Mouse (Mus musculus) liver, embryonic 12.5 days (tissue): ENCODE results near the gene Neurog3. TPM values are rescaled to one million over a fixed set of nuclear protein-coding genes. Genes with fewer than 3 reads are reported as not detected.
A peak's percentile ranks its signal among the peaks of the same experiment; 100 is the strongest.

Experiments used
- ATAC-seq: fragments of 200-750 bp; cut with Nextera tagmentation; 2 replicates; pipeline ENCODE4 v1.8.0; 2017; ENCODE audit warnings: moderate number of reproducible peaks, mild to moderate bottlenecking, moderate library complexity
- H3K27ac ChIP-seq: fragments of 300-500 bp; sonication (generic); 2 replicates; pipeline ENCODE4 v1.5.1; 2016; ENCODE audit warnings: mild to moderate bottlenecking
- H3K27me3 ChIP-seq: fragments of 300-500 bp; sonication (generic); replicated peaks from 2 replicates; pipeline ENCODE4 v1.6.1; 2016; ENCODE audit warnings: mild to moderate bottlenecking, moderate library complexity
- H3K36me3 ChIP-seq: fragments of 300-500 bp; sonication (generic); 2 replicates; pipeline ENCODE4 v1.6.1; 2016; ENCODE audit warnings: mild to moderate bottlenecking, moderate library complexity
- H3K4me1 ChIP-seq: fragments of 300-500 bp; sonication (generic); 2 replicates; pipeline ENCODE4 v1.6.1; 2016
- H3K4me2 ChIP-seq: fragments of 300-500 bp; sonication (generic); 2 replicates; pipeline ENCODE4 v1.6.1; 2016; ENCODE audit warnings: mild to moderate bottlenecking, moderate library complexity
- H3K4me3 ChIP-seq: fragments of 300-500 bp; sonication (generic); 2 replicates; pipeline ENCODE4 v1.5.1; 2016; ENCODE audit warnings: mild to moderate bottlenecking, moderate library complexity
- H3K9ac ChIP-seq: fragments of 300-500 bp; sonication (generic); 2 replicates; pipeline ENCODE4 v1.6.1; 2016; ENCODE audit warnings: mild to moderate bottlenecking, moderate library complexity
- H3K9me3 ChIP-seq: fragments of 300-500 bp; sonication (generic); replicated peaks from 2 replicates; pipeline ENCODE4 v1.6.1; 2016; ENCODE audit warnings: mild to moderate bottlenecking, moderate library complexity
- WGBS: fragments of 180-500 bp; shearing (Covaris S2); methylation state at CpG from one replicate; pipeline ENCODE4 v1.1.7; 2016; ENCODE audit not compliant: insufficient replicate concordance; 5-methylcytosine and 5-hydroxymethylcytosine counted together
- polyA plus RNA-seq: library from polyadenylated mRNA; unstranded; fragments of >200 nt; fragmentation: Nextera tagmentation; extraction: Ambion mirVana; gene quantifications from 2 replicates; pipeline ENCODE4 v1.2.1, GENCODE M21; 2016

Gene Neurog3
- polyA plus RNA-seq, 1 experiment from 2014 or later, result not detected

DNA sequence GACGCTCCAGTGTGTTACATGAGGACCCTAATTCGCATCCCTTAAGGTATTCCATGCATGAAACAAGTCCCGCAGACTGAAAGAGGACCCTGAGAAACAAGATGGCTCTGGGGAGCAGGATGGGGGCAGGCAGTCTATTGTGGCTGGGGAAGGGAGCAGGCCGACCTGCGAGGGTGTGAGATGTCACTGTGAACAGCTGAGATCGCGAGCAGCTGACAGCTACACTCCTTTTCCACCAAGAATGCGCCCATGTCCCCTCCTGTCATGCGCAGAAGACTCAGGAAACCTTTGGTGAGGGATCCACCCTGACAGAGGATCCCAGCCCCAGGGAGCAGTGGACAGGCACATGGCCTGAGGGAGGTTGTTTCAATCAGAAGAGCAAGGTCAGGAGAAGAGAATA is 25.8 kb upstream of the Neurog3 start:
- H3K4me1 ChIP-seq, result peaks cover 6% of the 10 kb centered on the region; the same call in 1 of the 2 replicates
- no peaks in the 10 kb centered on the region for H3K9me3 ChIP-seq
- WGBS, result 64% methylated on average over 9 of the region's 9 CpGs
- no peak overlapping the region for H3K27ac ChIP-seq
- H3K4me2 ChIP-seq, result no peak overlapping the region
- H3K9ac ChIP-seq, result no peak overlapping the region
- H3K36me3 ChIP-seq, result no peaks in the 10 kb centered on the region
- no peak overlapping the region for H3K4me3 ChIP-seq
- no peak for ATAC-seq
- peaks cover 57% of the 10 kb centered on the region for H3K27me3 ChIP-seq

DNA sequence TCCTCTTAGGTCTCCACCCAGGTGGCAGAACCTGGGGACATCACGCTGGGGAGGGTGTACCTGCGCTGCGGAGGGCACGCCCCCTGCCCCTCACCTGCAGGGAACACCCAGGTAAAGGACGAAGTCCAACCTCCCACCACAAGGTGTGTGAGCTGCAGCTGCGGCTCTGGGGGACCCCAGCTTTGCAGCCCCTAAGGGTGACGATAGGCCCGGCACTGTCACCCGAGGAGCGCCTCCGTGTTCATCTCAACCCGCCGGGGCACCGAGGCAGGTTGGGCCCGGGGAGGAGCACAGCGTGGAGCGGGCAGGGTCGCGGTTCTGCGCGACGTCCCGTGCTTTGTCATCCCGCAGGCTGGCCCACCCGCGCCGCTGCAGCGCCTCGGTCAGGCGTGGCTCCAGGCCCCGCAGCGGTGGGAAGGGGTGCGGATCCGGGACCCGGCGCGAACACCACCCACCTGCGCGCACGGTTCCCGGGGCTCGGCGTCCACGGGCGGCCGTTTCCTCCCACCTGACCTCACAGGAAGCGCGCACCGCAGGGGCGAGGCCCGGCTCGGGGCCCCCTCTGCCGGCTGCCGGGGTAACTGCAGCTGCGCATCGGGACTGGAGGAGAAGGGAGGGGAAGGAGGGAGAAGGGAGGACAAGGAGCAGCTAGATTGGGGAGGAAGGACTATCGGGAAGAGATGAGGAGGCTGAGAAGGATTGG is 22.2 kb upstream of the Neurog3 start:
- H3K9ac ChIP-seq, result peak overlapping the region; percentile 58
- no peak for ATAC-seq

DNA sequence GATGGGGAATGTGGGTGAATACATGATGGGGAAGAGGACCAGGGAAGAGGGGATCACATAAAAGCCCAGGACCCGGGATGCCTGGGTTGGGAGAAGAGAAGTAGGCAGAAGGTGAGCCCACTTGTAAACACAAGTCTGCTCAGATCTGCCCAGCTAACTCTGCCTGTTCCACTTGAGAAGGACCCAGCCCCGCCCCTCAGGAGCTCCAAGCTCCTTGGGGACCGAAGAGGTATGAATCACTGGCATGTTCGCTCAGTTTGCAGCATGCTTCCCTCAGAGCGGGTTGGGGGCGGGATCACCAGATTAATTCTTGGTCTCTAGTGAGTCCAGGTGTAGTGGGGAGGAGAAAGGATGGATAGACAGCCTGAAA is 21.7 kb upstream of the Neurog3 start:
- Histone ChIP-seq H3K36me3 (no peaks in the 10 kb centered on the region), H3K4me3 (peak overlapping the region; percentile 57), H3K27ac (no peak overlapping the region), H3K4me1 (peaks cover 6% of the 10 kb centered on the region; the same call in 1 of the 2 replicates), H3K27me3 (peaks cover 69% of the 10 kb centered on the region), H3K9ac (no peak overlapping the region), H3K4me2 (peak overlapping the region; percentile 80), H3K9me3 (no peaks in the 10 kb centered on the region)
- WGBS, result 43% methylated on average over 6 of the region's 6 CpGs
- no peak for ATAC-seq

More for the DNA sequence above, 22.2 kb upstream of the Neurog3 start:
- Histone ChIP-seq H3K27ac (no peak overlapping the region), H3K4me3 (peak overlapping the region; percentile 57), H3K9me3 (no peaks in the 10 kb centered on the region), H3K27me3 (peaks cover 69% of the 10 kb centered on the region), H3K4me1 (peaks cover 6% of the 10 kb centered on the region; the same call in 1 of the 2 replicates), H3K4me2 (peak overlapping the region; percentile 80), H3K36me3 (no peaks in the 10 kb centered on the region)
- 1% methylated on average over 51 of the region's 57 CpGs for WGBS

DNA sequence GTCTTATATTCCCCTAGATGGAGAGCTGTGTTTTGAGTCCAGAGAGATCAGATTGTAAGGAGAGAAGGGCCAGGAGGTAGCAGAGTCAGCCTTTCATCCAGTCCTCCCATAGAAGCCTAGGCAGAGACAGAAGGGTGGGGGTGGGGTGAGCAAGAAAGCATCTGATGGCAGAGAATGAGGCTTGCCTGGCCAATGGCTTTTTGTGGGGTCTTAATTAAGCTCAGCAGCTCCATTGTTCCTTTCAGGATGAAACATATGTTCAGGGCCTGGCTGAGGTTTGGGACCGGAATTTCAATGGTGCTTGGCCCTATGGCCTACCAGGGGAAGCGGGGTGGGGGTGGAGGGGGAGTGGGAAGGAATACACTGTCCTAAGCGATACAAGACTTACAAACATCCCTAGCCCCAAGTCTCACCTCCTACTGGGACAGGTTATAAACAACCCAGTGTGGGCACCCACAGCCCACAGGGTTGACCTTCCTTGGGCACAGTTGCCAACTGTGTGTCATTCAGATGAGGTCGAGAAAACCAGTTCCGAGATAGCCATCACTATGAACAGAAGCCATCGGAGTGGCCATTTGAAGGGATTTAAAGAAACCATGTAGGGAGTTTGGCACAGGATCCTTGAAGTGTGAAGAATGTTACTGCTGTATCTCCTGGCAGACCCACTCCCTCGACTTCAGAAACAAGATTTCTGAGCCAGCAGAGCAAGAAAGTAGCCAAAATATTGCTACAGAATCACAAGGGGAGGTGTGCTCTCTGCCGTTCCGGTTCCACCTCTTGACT is 18.8 kb upstream of the Neurog3 start:
- H3K9me3 ChIP-seq, result no peaks in the 10 kb centered on the region
- H3K27ac ChIP-seq, result no peak overlapping the region
- H3K4me2 ChIP-seq, result no peak overlapping the region
- no peak for ATAC-seq
- H3K4me1 ChIP-seq, result peaks cover 6% of the 10 kb centered on the region; the same call in 1 of the 2 replicates
- H3K4me3 ChIP-seq, result no peak overlapping the region
- no peaks in the 10 kb centered on the region for H3K36me3 ChIP-seq
- peaks cover 41% of the 10 kb centered on the region for H3K27me3 ChIP-seq
- 63% methylated on average over 9 of the region's 9 CpGs for WGBS
- no peak overlapping the region for H3K9ac ChIP-seq

DNA sequence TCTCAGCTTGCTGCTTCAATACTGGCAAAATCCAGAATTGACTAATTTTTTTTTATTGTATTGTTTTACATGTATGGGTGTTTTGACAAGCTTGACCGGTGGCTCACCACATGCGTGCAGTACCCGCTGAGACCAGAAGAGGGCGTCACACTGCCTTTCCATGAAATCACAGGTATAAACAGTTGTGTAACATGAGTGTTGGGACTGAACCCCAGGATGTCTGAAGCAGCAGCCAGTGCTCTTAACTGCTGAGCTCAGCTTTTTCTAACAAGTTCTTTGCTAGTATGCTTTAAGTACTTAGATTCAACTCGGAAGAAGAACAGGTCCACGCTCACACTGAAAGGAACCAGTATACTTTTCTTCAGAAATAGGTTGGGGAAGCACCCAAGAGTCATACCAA is 5.8 kb upstream of the Neurog3 start:
- Histone ChIP-seq H3K4me2 (no peak overlapping the region), H3K4me3 (no peak overlapping the region), H3K9ac (no peak overlapping the region), H3K9me3 (no peaks in the 10 kb centered on the region), H3K4me1 (no peaks in the 10 kb centered on the region), H3K36me3 (no peaks in the 10 kb centered on the region), H3K27ac (no peak overlapping the region), H3K27me3 (peaks cover 55% of the 10 kb centered on the region)
- no peak for ATAC-seq
- 37% methylated on average over 6 of the region's 6 CpGs for WGBS

DNA sequence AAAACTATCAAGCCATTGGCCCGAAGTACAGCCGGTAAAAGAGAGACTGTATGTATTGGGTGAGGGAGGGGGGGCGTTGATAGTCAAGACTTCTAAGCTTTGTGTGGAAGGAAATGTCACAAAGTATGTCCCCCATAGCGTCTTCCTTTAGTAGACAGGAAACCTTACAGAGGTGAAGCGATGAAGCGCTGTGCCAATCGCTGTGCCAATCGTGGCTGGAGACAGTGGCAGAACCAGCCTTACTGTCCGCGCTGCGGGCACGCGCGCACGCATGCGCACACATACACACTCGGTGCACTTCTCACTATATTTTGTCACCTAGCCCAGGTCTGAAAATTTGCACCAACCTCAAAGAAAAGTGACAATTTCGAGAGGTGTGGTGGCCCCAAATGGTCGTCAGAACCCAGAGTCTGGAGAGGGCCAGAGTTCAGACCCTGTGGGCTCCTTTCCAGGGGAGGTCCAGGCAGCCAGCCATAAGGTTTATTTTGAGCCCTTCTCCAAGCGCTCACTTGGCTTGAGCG is 5.1 kb upstream of the Neurog3 start:
- H3K36me3 ChIP-seq, result no peaks in the 10 kb centered on the region
- no peak for ATAC-seq
- peaks cover 61% of the 10 kb centered on the region for H3K27me3 ChIP-seq
- H3K4me3 ChIP-seq, result no peak overlapping the region
- H3K4me2 ChIP-seq, result no peak overlapping the region
- H3K27ac ChIP-seq, result no peak overlapping the region
- 35% methylated on average over 21 of the region's 21 CpGs for WGBS
- no peaks in the 10 kb centered on the region for H3K9me3 ChIP-seq
- no peak overlapping the region for H3K9ac ChIP-seq
- no peaks in the 10 kb centered on the region for H3K4me1 ChIP-seq

DNA sequence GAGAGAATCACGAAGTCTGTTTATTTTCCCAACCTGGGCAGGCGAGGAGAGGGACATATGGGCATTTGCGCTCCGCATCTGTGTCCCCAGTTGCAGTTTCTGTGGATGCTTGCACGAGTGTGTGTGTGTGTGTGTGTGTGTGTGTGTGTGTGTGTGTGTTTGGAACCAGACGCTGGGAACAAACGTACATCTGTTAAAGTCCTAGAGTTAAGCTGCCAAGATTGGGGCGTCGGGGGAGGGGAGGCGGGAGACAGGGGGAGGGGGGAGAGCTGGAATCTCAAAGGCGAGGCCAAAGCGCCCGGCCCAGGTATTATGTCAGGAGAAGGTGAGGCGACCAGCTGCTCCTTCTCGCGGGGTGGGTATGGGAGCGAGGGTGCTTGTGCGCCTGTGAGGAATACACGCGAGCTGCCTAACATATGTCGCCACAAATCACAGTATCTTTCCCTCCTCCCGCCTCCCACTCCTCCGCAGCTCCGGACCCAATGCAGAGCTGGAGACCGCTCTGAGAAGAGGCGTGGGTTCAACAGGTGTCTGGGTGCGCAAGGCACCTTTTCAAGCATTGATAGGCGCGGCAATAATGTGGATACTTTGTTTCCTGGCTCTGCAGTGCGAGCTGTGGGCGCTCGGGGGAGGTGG is 4.5 kb upstream of the Neurog3 start:
- H3K27me3 ChIP-seq, result peaks cover 68% of the 10 kb centered on the region
- WGBS, result 2% methylated on average over 32 of the region's 32 CpGs

DNA sequence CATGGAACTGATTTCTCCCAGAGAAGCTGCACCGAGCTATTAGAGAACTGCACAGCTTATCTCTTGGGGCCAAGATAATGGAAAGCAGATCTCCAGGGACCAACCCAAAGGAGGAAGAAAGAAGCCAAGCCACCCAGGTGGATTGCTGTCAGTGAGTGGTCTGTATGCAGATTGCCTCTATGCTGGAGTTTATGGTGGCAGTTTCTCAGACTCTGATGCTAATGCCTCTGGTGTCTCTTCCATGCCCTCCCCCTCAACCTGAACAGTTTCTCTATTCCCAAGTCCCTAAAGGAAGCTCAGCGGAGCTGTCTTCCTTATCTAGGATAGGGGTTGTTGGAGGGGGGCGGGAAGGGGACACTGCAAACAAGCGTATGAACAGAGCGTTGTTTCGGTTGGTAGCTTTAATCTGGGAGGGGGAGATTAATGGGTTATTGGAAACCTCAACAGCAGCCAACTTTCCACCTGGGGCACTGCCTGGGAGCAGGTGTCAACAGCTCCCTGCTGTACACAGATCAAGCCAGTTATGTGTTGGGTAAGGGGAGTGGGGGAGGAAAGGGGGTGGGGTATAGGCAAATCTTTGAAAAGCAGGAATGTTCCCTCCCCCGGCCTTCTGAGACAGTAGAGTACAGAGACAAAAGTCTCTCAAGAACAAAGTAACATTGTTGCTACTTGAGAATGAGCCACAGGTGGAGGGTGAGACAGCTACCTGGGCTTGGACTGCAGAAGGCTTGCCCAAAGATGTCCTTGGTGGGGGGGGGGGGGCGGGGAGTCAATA is 3.0 kb downstream of the Neurog3 start:
- Histone ChIP-seq H3K27ac (no peak overlapping the region), H3K4me1 (no peaks in the 10 kb centered on the region), H3K36me3 (no peaks in the 10 kb centered on the region), H3K9me3 (no peaks in the 10 kb centered on the region), H3K9ac (no peak overlapping the region), H3K4me2 (no peak overlapping the region), H3K27me3 (peaks cover 75% of the 10 kb centered on the region), H3K4me3 (no peak overlapping the region)
- whole genome bisulfite sequencing, result 8% methylated on average over 8 of the region's 8 CpGs
- no peak for ATAC-seq

More for the DNA sequence above, 4.5 kb upstream of the Neurog3 start:
- H3K4me1 ChIP-seq, result no peaks in the 10 kb centered on the region
- H3K4me2 ChIP-seq, result no peak overlapping the region
- no peak for ATAC-seq
- no peaks in the 10 kb centered on the region for H3K9me3 ChIP-seq
- H3K4me3 ChIP-seq, result no peak overlapping the region
- no peaks in the 10 kb centered on the region for H3K36me3 ChIP-seq
- no peak overlapping the region for H3K27ac ChIP-seq
- no peak overlapping the region for H3K9ac ChIP-seq

DNA sequence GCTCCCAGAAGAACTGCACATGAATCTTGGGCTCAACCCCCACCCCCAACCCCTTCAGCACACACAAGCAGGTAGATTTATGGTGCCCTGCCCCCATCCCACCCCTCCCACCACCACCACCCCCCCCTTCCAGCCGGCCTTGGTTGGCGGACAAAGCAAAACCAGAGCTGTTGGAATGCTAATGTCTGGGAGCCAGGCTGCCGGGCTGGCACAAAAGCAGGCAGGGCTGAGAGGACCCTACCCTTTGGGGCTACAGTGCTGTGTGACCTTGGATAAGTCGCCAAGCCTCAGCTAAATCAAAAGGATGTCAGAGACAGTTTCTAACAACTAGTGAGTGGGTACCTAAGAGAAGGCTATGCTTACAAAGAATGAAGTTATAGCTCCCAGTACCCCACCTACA is 4.3 kb downstream of the Neurog3 start:
- ATAC-seq, result no peak
- no peak overlapping the region for H3K27ac ChIP-seq
- H3K9me3 ChIP-seq, result no peaks in the 10 kb centered on the region
- H3K4me1 ChIP-seq, result no peaks in the 10 kb centered on the region
- H3K4me3 ChIP-seq, result no peak overlapping the region
- peaks cover 66% of the 10 kb centered on the region for H3K27me3 ChIP-seq
- no peaks in the 10 kb centered on the region for H3K36me3 ChIP-seq
- WGBS, result 16% methylated on average over 4 of the region's 4 CpGs
- no peak overlapping the region for H3K9ac ChIP-seq
- no peak overlapping the region for H3K4me2 ChIP-seq

DNA sequence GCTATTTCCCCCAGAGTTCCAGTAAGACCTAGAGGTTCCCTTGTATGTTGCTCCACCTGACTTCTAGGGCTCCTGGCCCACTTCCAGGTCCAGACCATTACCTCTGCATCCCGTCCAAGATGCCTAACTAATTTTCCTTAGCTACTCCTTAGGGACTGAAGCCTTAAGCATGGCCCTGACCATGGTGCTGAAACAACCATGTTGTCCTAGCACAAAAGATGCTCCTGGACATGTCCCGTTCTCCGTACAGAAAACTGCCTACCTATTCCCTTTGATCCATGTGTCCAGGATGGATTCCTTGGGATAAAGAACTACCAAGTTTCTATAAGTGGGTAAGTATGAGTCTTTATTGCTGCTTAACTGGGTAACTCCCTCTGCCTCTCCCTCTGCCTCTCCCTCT is 5.2 kb downstream of the Neurog3 start:
- Histone ChIP-seq H3K27me3 (peaks cover 57% of the 10 kb centered on the region), H3K4me3 (no peak overlapping the region), H3K36me3 (no peaks in the 10 kb centered on the region), H3K9me3 (no peaks in the 10 kb centered on the region), H3K4me1 (no peaks in the 10 kb centered on the region), H3K27ac (no peak overlapping the region), H3K4me2 (no peak overlapping the region), H3K9ac (no peak overlapping the region)
- WGBS, result 23% methylated on average over 3 of the region's 3 CpGs
- ATAC-seq, result no peak

DNA sequence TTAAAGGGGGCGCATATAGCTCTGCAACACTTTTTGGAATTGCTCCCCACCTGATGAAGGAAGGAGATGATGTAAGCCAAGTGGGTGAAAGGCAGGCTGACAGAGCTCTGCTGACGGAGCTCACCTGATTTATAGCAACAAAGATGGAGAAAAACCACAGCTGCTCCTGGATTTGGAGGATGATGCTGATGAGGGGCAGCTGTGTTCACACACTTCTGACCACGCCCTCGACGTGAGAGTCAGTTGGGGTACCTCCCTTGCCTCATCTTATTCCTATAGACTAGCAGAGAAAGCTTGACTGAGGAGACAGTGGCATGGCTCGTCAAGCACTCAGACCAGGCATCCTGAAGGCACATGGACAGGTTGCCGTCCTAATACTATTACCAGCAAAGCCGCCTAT is 10.9 kb downstream of the Neurog3 start, which contains the start of gene Fam241b:
Gene Fam241b (minus strand): TSS at position 101 of the 400 bp plus-strand sequence.
- Histone ChIP-seq H3K27ac (no peak within 1 kb of the TSS), H3K4me1 (no peaks in the 10 kb centered on the region), H3K4me3 (no peak within 1 kb of the TSS), H3K4me2 (no peak within 1 kb of the TSS), H3K27me3 (0 out of 2 replicates have a peak, but pooled peaks cover 3% of the 10 kb centered on the region), H3K9me3 (no peaks in the 10 kb centered on the region), H3K36me3 (no peaks in the 10 kb centered on the region), H3K9ac (no peak within 1 kb of the TSS)
- ATAC-seq, result no peak
- WGBS, result 50% methylated on average over 8 of the region's 8 CpGs
